Mouse (Mus musculus): ENCODE measurements around the gene Pgm5. TPM values are rescaled to one million over a fixed set of nuclear protein-coding genes. Genes with fewer than 3 reads are reported as not detected.

Pgm5 gene
- polyA plus RNA-seq, 1 experiment from 2014 or later, result 1.6 TPM

- no peak overlapping the region for H3K4me2 ChIP-seq
- H3K9me3 ChIP-seq (ENCODE audit: control insufficient read depth, low read length), result no peaks in the 10 kb centered on the region
- no peaks in the 10 kb centered on the region for H3K36me3 ChIP-seq (ENCODE audit: control insufficient read depth, insufficient read depth, low read length)
- H3K4me3 ChIP-seq (ENCODE audit: low read depth, low read length), result no peak overlapping the region
- H3K9ac ChIP-seq (ENCODE audit: low read depth, low read length), result no peak overlapping the region
- no peak overlapping the region for H3K27ac ChIP-seq (ENCODE audit: low read depth, low read length)
- WGBS, result 79% methylated on average over 6 of the region's 6 CpGs
- DNase-seq (ENCODE audit: low spot score), result no peak
- ATAC-seq (replicated peaks; ENCODE audit: low FRiP score), result no peak
- no peaks in the 10 kb centered on the region for H3K4me1 ChIP-seq (replicated peaks; ENCODE audit: control insufficient read depth, insufficient read depth, low read length)
- no peaks in the 10 kb centered on the region; the same call in 1 of the 2 replicates for H3K27me3 ChIP-seq (replicated peaks; ENCODE audit: control insufficient read depth, insufficient read depth, low read length)
These were observed 94.3 kb downstream of the Pgm5 start for GRCm38 (mm10) chr19:24767401-24767800.

- Histone ChIP-seq H3K27me3 (replicated peaks; ENCODE audit: control insufficient read depth, insufficient read depth, low read length) (no peaks in the 10 kb centered on the region), H3K36me3 (ENCODE audit: control insufficient read depth, insufficient read depth, low read length) (no peaks in the 10 kb centered on the region), H3K27ac (ENCODE audit: low read depth, low read length) (no peak overlapping the region), H3K4me2 (no peak overlapping the region), H3K4me1 (replicated peaks; ENCODE audit: control insufficient read depth, insufficient read depth, low read length) (no peaks in the 10 kb centered on the region), H3K4me3 (ENCODE audit: low read depth, low read length) (no peak overlapping the region), H3K9me3 (ENCODE audit: control insufficient read depth, low read length) (no peaks in the 10 kb centered on the region), H3K9ac (ENCODE audit: low read depth, low read length) (no peak overlapping the region)
- DNase-seq (ENCODE audit: low spot score) (no peak), ATAC-seq (replicated peaks; ENCODE audit: low FRiP score) (no peak)
- WGBS, result 61% methylated on average over 12 of the region's 12 CpGs
These were observed 99.0 kb downstream of the Pgm5 start for GRCm38 (mm10) chr19:24762473-24763149.

- no peak for ATAC-seq (replicated peaks; ENCODE audit: low FRiP score)
- 44% methylated on average over 4 of the region's 4 CpGs for WGBS
- no peak overlapping the region for H3K4me3 ChIP-seq (ENCODE audit: low read depth, low read length)
- no peak overlapping the region for H3K27ac ChIP-seq (ENCODE audit: low read depth, low read length)
- no peaks in the 10 kb centered on the region for H3K36me3 ChIP-seq (ENCODE audit: control insufficient read depth, insufficient read depth, low read length)
- no peaks in the 10 kb centered on the region for H3K9me3 ChIP-seq (ENCODE audit: control insufficient read depth, low read length)
- no peaks in the 10 kb centered on the region for H3K27me3 ChIP-seq (replicated peaks; ENCODE audit: control insufficient read depth, insufficient read depth, low read length)
- H3K4me2 ChIP-seq, result no peak overlapping the region
- DNase-seq (ENCODE audit: low spot score), result no peak
- no peak overlapping the region for H3K9ac ChIP-seq (ENCODE audit: low read depth, low read length)
- H3K4me1 ChIP-seq (replicated peaks; ENCODE audit: control insufficient read depth, insufficient read depth, low read length), result no peaks in the 10 kb centered on the region
These were observed 105.0 kb downstream of the Pgm5 start for GRCm38 (mm10) chr19:24756627-24757026.

GRCm38 (mm10) chr19:24754440-24754785, 107.2 kb downstream of the Pgm5 start:
- no peaks in the 10 kb centered on the region for H3K36me3 ChIP-seq (ENCODE audit: control insufficient read depth, insufficient read depth, low read length)
- no peak overlapping the region for H3K27ac ChIP-seq (ENCODE audit: low read depth, low read length)
- H3K4me3 ChIP-seq (ENCODE audit: low read depth, low read length), result no peak overlapping the region
- WGBS, result 75% methylated on average over 3 of the region's 3 CpGs
- DNase-seq (ENCODE audit: low spot score) (no peak), ATAC-seq (replicated peaks; ENCODE audit: low FRiP score) (no peak)
- H3K4me2 ChIP-seq, result no peak overlapping the region
- no peaks in the 10 kb centered on the region for H3K4me1 ChIP-seq (replicated peaks; ENCODE audit: control insufficient read depth, insufficient read depth, low read length)
- no peaks in the 10 kb centered on the region for H3K9me3 ChIP-seq (ENCODE audit: control insufficient read depth, low read length)
- H3K27me3 ChIP-seq (replicated peaks; ENCODE audit: control insufficient read depth, insufficient read depth, low read length), result no peaks in the 10 kb centered on the region
- H3K9ac ChIP-seq (ENCODE audit: low read depth, low read length), result no peak overlapping the region

- H3K4me2 ChIP-seq, result no peak overlapping the region
- H3K27ac ChIP-seq (ENCODE audit: low read depth, low read length), result no peak overlapping the region
These were observed 107.8 kb downstream of the Pgm5 start for GRCm38 (mm10) chr19:24753617-24754439.

GRCm38 (mm10) chr19:24752873-24753538, 108.6 kb downstream of the Pgm5 start:
- no peak for DNase-seq (ENCODE audit: low spot score)
- Histone ChIP-seq H3K4me2 (no peak overlapping the region), H3K4me1 (replicated peaks; ENCODE audit: control insufficient read depth, insufficient read depth, low read length) (no peaks in the 10 kb centered on the region), H3K4me3 (ENCODE audit: low read depth, low read length) (no peak overlapping the region), H3K27ac (ENCODE audit: low read depth, low read length) (no peak overlapping the region), H3K36me3 (ENCODE audit: control insufficient read depth, insufficient read depth, low read length) (no peaks in the 10 kb centered on the region), H3K9me3 (ENCODE audit: control insufficient read depth, low read length) (no peaks in the 10 kb centered on the region), H3K9ac (ENCODE audit: low read depth, low read length) (no peak overlapping the region), H3K27me3 (replicated peaks; ENCODE audit: control insufficient read depth, insufficient read depth, low read length) (no peaks in the 10 kb centered on the region)
- WGBS, result 78% methylated on average over 7 of the region's 7 CpGs
- no peak for ATAC-seq (replicated peaks; ENCODE audit: low FRiP score)

More at GRCm38 (mm10) chr19:24753617-24754439, 107.8 kb downstream of the Pgm5 start:
- Histone ChIP-seq H3K27me3 (replicated peaks; ENCODE audit: control insufficient read depth, insufficient read depth, low read length) (no peaks in the 10 kb centered on the region), H3K4me3 (ENCODE audit: low read depth, low read length) (no peak overlapping the region), H3K4me1 (replicated peaks; ENCODE audit: control insufficient read depth, insufficient read depth, low read length) (no peaks in the 10 kb centered on the region), H3K9me3 (ENCODE audit: control insufficient read depth, low read length) (no peaks in the 10 kb centered on the region), H3K9ac (ENCODE audit: low read depth, low read length) (no peak overlapping the region), H3K36me3 (ENCODE audit: control insufficient read depth, insufficient read depth, low read length) (no peaks in the 10 kb centered on the region)
- ATAC-seq (replicated peaks; ENCODE audit: low FRiP score) (no peak), DNase-seq (ENCODE audit: low spot score) (no peak)
- 60% methylated on average over 14 of the region's 14 CpGs for WGBS

GRCm38 (mm10) chr19:24746266-24746875, 115.3 kb downstream of the Pgm5 start:
- Histone ChIP-seq H3K4me3 (ENCODE audit: low read depth, low read length) (no peak overlapping the region), H3K27ac (ENCODE audit: low read depth, low read length) (no peak overlapping the region), H3K9me3 (ENCODE audit: control insufficient read depth, low read length) (no peaks in the 10 kb centered on the region), H3K27me3 (replicated peaks; ENCODE audit: control insufficient read depth, insufficient read depth, low read length) (no peaks in the 10 kb centered on the region), H3K4me1 (replicated peaks; ENCODE audit: control insufficient read depth, insufficient read depth, low read length) (no peaks in the 10 kb centered on the region), H3K4me2 (no peak overlapping the region), H3K9ac (ENCODE audit: low read depth, low read length) (no peak overlapping the region), H3K36me3 (ENCODE audit: control insufficient read depth, insufficient read depth, low read length) (no peaks in the 10 kb centered on the region)
- ATAC-seq (replicated peaks; ENCODE audit: low FRiP score) (no peak), DNase-seq (ENCODE audit: low spot score) (no peak)
- WGBS, result 85% methylated on average over 4 of the region's 4 CpGs

GRCm38 (mm10) chr19:24742606-24743005, 119.0 kb downstream of the Pgm5 start:
- Histone ChIP-seq H3K36me3 (ENCODE audit: control insufficient read depth, insufficient read depth, low read length) (no peaks in the 10 kb centered on the region), H3K4me1 (replicated peaks; ENCODE audit: control insufficient read depth, insufficient read depth, low read length) (no peaks in the 10 kb centered on the region), H3K9ac (ENCODE audit: low read depth, low read length) (no peak overlapping the region), H3K4me3 (ENCODE audit: low read depth, low read length) (no peak overlapping the region), H3K4me2 (no peak overlapping the region), H3K27ac (ENCODE audit: low read depth, low read length) (no peak overlapping the region), H3K9me3 (ENCODE audit: control insufficient read depth, low read length) (no peaks in the 10 kb centered on the region), H3K27me3 (replicated peaks; ENCODE audit: control insufficient read depth, insufficient read depth, low read length) (no peaks in the 10 kb centered on the region)
- ATAC-seq (replicated peaks; ENCODE audit: low FRiP score) (no peak), DNase-seq (ENCODE audit: low spot score) (no peak)
- WGBS, result 81% methylated on average over 6 of the region's 6 CpGs
